Mouse (Mus musculus) MEL (cell line): ENCODE results near the gene Rslcan18. TPM values are rescaled to one million over a fixed set of nuclear protein-coding genes. Genes with fewer than 3 reads are reported as not detected.

Experiments used
- DNase-seq: peaks from one replicate; pipeline ENCODE4 v3.0.0; 2011; ENCODE audit warnings: low read depth, low spot score
- H3K27ac ChIP-seq: 2 replicates; pipeline ENCODE4 v1.5.1; 2012; ENCODE audit warnings: low read depth, mild to moderate bottlenecking, control low read depth, low read length, moderate library complexity; ENCODE audit not compliant: control insufficient read depth
- H3K27me3 ChIP-seq, 2 experiments: fragments of 150-350 bp in 1 of 2; sonication (generic) in 1 of 2; 2 replicates each; pipeline ENCODE4 v1.6.1; 2012; ENCODE audit warnings: low read length in 2 of 2, mild to moderate bottlenecking in 2 of 2, improper control_type of control experiment in 1 of 2, moderate library complexity in 1 of 2; ENCODE audit not compliant: insufficient read depth in 2 of 2, control insufficient read depth in 1 of 2
- H3K36me3 ChIP-seq, 2 experiments: 2 replicates each; pipeline ENCODE4 v1.6.1; 2012 to 2014; ENCODE audit warnings: low read length in 2 of 2, improper control_type of control experiment in 1 of 2, inconsistent platforms in 1 of 2, mild to moderate bottlenecking in 1 of 2; ENCODE audit not compliant: insufficient read depth in 2 of 2, control insufficient read depth in 1 of 2
- H3K4me1 ChIP-seq, 2 experiments: fragments of 150-350 bp in 1 of 2; sonication (generic) in 1 of 2; 2 replicates each; pipeline ENCODE4 v1.6.1; 2012; ENCODE audit warnings: low read length in 2 of 2, improper control_type of control experiment in 1 of 2, mild to moderate bottlenecking in 1 of 2; ENCODE audit not compliant: insufficient read depth in 2 of 2, control insufficient read depth in 1 of 2
- H3K4me3 ChIP-seq, 2 experiments: fragments of 150-350 bp in 1 of 2; sonication (generic) in 1 of 2; 2 replicates each; pipeline ENCODE4 v1.5.1; 2012; ENCODE audit warnings: low read depth in 2 of 2, low read length in 2 of 2, mild to moderate bottlenecking in 2 of 2, moderate library complexity in 2 of 2, control low read depth in 1 of 2, improper control_type of control experiment in 1 of 2; ENCODE audit not compliant: control insufficient read depth in 1 of 2, insufficient read depth in 1 of 2
- H3K79me2 ChIP-seq: 2 replicates; pipeline ENCODE4 v1.6.1; 2012; ENCODE audit warnings: mild to moderate bottlenecking, low read length, moderate library complexity; ENCODE audit not compliant: control insufficient read depth, poor library complexity, insufficient read depth
- H3K9ac ChIP-seq: 2 replicates; pipeline ENCODE4 v1.6.1; 2012; ENCODE audit warnings: low read depth, mild to moderate bottlenecking, control low read depth, low read length, moderate library complexity; ENCODE audit not compliant: control insufficient read depth, poor library complexity, severe bottlenecking
- H3K9me3 ChIP-seq: fragments of 150-350 bp; sonication (generic); replicated peaks from 2 replicates; pipeline ENCODE4 v1.6.1; 2012; ENCODE audit warnings: mild to moderate bottlenecking, low read length, improper control_type of control experiment, moderate library complexity; ENCODE audit not compliant: insufficient read depth
- BHLHE40 ChIP-seq: IDR thresholded peaks from 2 replicates; pipeline ENCODE4 v1.6.1; 2012; ENCODE audit warnings: low read depth, mild to moderate bottlenecking, inconsistent platforms, low read length, improper control_type of control experiment, borderline replicate concordance
- CTCF ChIP-seq, 3 experiments: IDR thresholded peaks in 2 of 3; conservative IDR thresholded peaks in 1 of 3; 2 replicates each; pipeline ENCODE4 v1.5.1; 2011 to 2012; ENCODE audit warnings: low read length in 3 of 3, low read depth in 2 of 3, mild to moderate bottlenecking in 2 of 3, improper control_type of control experiment in 1 of 3, inconsistent platforms in 1 of 3, mixed read lengths in 1 of 3, moderate library complexity in 1 of 3; ENCODE audit not compliant: control insufficient read depth in 1 of 3, insufficient read depth in 1 of 3, poor library complexity in 1 of 3, severe bottlenecking in 1 of 3
- E2F4 ChIP-seq: IDR thresholded peaks from 2 replicates; pipeline ENCODE4 v1.6.1; 2011; ENCODE audit warnings: low read depth, low read length, improper control_type of control experiment, borderline replicate concordance
- ELF1 ChIP-seq: IDR thresholded peaks from 2 replicates; pipeline ENCODE4 v1.6.1; 2014; ENCODE audit warnings: low read depth, mild to moderate bottlenecking, inconsistent platforms, low read length, improper control_type of control experiment, moderate library complexity
- EP300 ChIP-seq, 2 experiments: IDR thresholded peaks; 2 replicates each; pipeline ENCODE4 v1.6.1; 2011; ENCODE audit warnings: improper control_type of control experiment in 2 of 2, low read length in 2 of 2, low read depth in 1 of 2, mild to moderate bottlenecking in 1 of 2
- ETS1 ChIP-seq: IDR thresholded peaks from 2 replicates; pipeline ENCODE4 v1.6.1; 2012; ENCODE audit warnings: low read depth, mild to moderate bottlenecking, inconsistent platforms, low read length, improper control_type of control experiment, moderate library complexity
- GABPA ChIP-seq: IDR thresholded peaks from 2 replicates; pipeline ENCODE4 v1.6.1; 2012; ENCODE audit warnings: low read depth, mild to moderate bottlenecking, inconsistent platforms, low read length, improper control_type of control experiment, moderate library complexity
- GATA1 ChIP-seq: IDR thresholded peaks from 2 replicates; pipeline ENCODE4 v1.6.1; 2011; ENCODE audit warnings: low read depth, low read length, improper control_type of control experiment
- JUND ChIP-seq: IDR thresholded peaks from 2 replicates; pipeline ENCODE4 v1.6.1; 2011; ENCODE audit warnings: low read depth, mild to moderate bottlenecking, improper control_type of control experiment, low read length
- MAX ChIP-seq: IDR thresholded peaks from 2 replicates; pipeline ENCODE4 v1.6.1; 2011; ENCODE audit warnings: low read length, improper control_type of control experiment
- MAZ ChIP-seq: IDR thresholded peaks from 2 replicates; pipeline ENCODE4 v1.6.1; 2012; ENCODE audit warnings: low read depth, mild to moderate bottlenecking, inconsistent platforms, low read length, improper control_type of control experiment
- MXI1 ChIP-seq: IDR thresholded peaks from 2 replicates; pipeline ENCODE4 v1.6.1; 2011; ENCODE audit warnings: mild to moderate bottlenecking, low read depth, low read length, improper control_type of control experiment
- MYC ChIP-seq: IDR thresholded peaks from 2 replicates; pipeline ENCODE4 v1.6.1; 2011; ENCODE audit warnings: low read depth, mild to moderate bottlenecking, low read length, improper control_type of control experiment, moderate library complexity
- NELFE ChIP-seq: IDR thresholded peaks from 2 replicates; pipeline ENCODE4 v1.6.1; 2011; ENCODE audit warnings: low read depth, low read length, improper control_type of control experiment
- NRF1 ChIP-seq: IDR thresholded peaks from 2 replicates; pipeline ENCODE4 v1.6.1; 2014; ENCODE audit warnings: low read depth, mild to moderate bottlenecking, inconsistent platforms, low read length, improper control_type of control experiment, moderate library complexity; ENCODE audit not compliant: poor library complexity, insufficient read depth, severe bottlenecking
- POLR2AphosphoS5 ChIP-seq: IDR thresholded peaks from 2 replicates; pipeline ENCODE4 v1.6.1; 2012; ENCODE audit warnings: low read depth, borderline replicate concordance, mild to moderate bottlenecking, inconsistent platforms, low read length, moderate library complexity, mixed read lengths
- RAD21 ChIP-seq: IDR thresholded peaks from 2 replicates; pipeline ENCODE4 v1.6.1; 2011; ENCODE audit warnings: mild to moderate bottlenecking, low read depth, low read length, improper control_type of control experiment
- SIN3A ChIP-seq: IDR thresholded peaks from 2 replicates; pipeline ENCODE4 v1.6.1; 2012; ENCODE audit warnings: low read length, improper control_type of control experiment, inconsistent platforms
- SMC3 ChIP-seq: IDR thresholded peaks from 2 replicates; pipeline ENCODE4 v1.6.1; 2011; ENCODE audit warnings: low read depth, low read length, improper control_type of control experiment
- TAL1 ChIP-seq: IDR thresholded peaks from 2 replicates; pipeline ENCODE4 v1.6.1; 2012; ENCODE audit warnings: mild to moderate bottlenecking, inconsistent platforms, low read length, moderate library complexity, mixed read lengths
- TBP ChIP-seq: IDR thresholded peaks from 2 replicates; pipeline ENCODE4 v1.8.0; 2011; ENCODE audit warnings: low read depth, low read length, improper control_type of control experiment
- TCF12 ChIP-seq: IDR thresholded peaks from 2 replicates; pipeline ENCODE4 v1.6.1; 2014; ENCODE audit warnings: low read depth, mild to moderate bottlenecking, inconsistent platforms, low read length, improper control_type of control experiment, moderate library complexity
- UBTF ChIP-seq: IDR thresholded peaks from 2 replicates; pipeline ENCODE4 v1.6.1; 2012; ENCODE audit warnings: low read depth, mild to moderate bottlenecking, inconsistent platforms, low read length, improper control_type of control experiment, moderate library complexity, borderline replicate concordance; ENCODE audit not compliant: insufficient read depth
- USF1 ChIP-seq: IDR thresholded peaks from 2 replicates; pipeline ENCODE4 v1.6.1; 2014; ENCODE audit warnings: low read depth, mild to moderate bottlenecking, inconsistent platforms, low read length, improper control_type of control experiment, moderate library complexity
- USF2 ChIP-seq, 2 experiments: IDR thresholded peaks; 2 replicates each; pipeline ENCODE4 v1.6.1; 2011 to 2012; ENCODE audit warnings: improper control_type of control experiment in 2 of 2, low read length in 2 of 2, borderline replicate concordance in 1 of 2, inconsistent platforms in 1 of 2, low read depth in 1 of 2, mild to moderate bottlenecking in 1 of 2; ENCODE audit not compliant: insufficient read depth in 1 of 2
- ZC3H11A ChIP-seq: IDR thresholded peaks from 2 replicates; pipeline ENCODE4 v1.6.1; 2012; ENCODE audit warnings: low read depth, mild to moderate bottlenecking, inconsistent platforms, low read length, improper control_type of control experiment
- ZMIZ1 ChIP-seq: IDR thresholded peaks from 2 replicates; pipeline ENCODE4 v1.6.1; 2012; ENCODE audit warnings: low read depth, mild to moderate bottlenecking, inconsistent platforms, low read length, improper control_type of control experiment, moderate library complexity
- ZNF384 ChIP-seq: IDR thresholded peaks from 2 replicates; pipeline ENCODE4 v1.6.1; 2012; ENCODE audit warnings: low read depth, mild to moderate bottlenecking, inconsistent platforms, low read length, improper control_type of control experiment
- polyA plus RNA-seq, 2 experiments: library from polyadenylated mRNA; stranded (reverse) in 1 of 2; unstranded in 1 of 2; fragments of >175 nt in 1 of 2; fragments of >200 nt in 1 of 2; gene quantifications; 2 replicates each; pipeline versions ENCODE4 v1.2.1 to v1.2.4; 2012; ENCODE audit warnings: low replicate concordance in 2 of 2, low read depth in 1 of 2; ENCODE audit not compliant: insufficient read length in 2 of 2, insufficient read depth in 1 of 2, missing spikeins in 1 of 2
- total RNA-seq: library from RNA; depleted of rRNA; stranded (reverse); fragments of 300-350 nt; gene quantifications from 2 replicates; pipeline ENCODE4 v1.2.3, GENCODE M21; 2012

Rslcan18 gene
- total and polyA plus RNA-seq, 3 experiments: 0.11 to 0.19 TPM; not detected in 1

DNA sequence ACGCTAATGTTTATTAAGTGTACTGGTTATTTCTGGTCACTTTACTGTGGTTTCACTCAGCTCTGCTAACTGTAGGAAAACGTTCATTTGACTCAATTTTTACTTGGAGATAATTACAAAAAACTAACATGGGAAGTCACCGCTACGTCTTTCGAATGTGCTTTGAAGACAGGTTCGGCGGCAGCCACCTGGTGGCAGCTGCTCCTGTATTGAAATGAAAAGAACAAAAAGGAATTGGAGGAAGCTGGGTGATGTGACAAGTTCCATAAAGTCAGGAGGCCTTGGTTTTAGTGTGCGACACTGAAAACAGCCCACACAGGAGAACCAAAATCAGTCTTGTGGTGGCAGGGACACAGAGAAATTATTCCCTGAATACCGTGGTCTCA lies 7.2 kb downstream of the Rslcan18 start:
- Histone ChIP-seq H3K79me2 (peaks cover 7% of the 10 kb centered on the region), H3K9ac (peak overlapping the region; percentile 60), H3K9me3 (no peaks in the 10 kb centered on the region), H3K4me3 (peak overlapping the region; percentile 25 to 63), H3K36me3 (peaks cover 0 to 12% of the 10 kb centered on the region in 2 experiments; a peak in 2 of 4 replicates), H3K27me3 (no peaks in the 10 kb centered on the region), H3K27ac (peak overlapping the region; percentile 20), H3K4me1 (peaks cover 0 to 7% of the 10 kb centered on the region in 2 experiments; a peak in 2 of 4 replicates)
- TF ChIP-seq ZC3H11A: peak; percentile 0; the same call in 1 of the 2 replicates
- no peak for TF ChIP-seq NELFE
- TF ChIP-seq MAX: peak; percentile 12; the same call in 1 of the 2 replicates
- no peak for TF ChIP-seq TBP
- no peak for TF ChIP-seq POLR2AphosphoS5
- TF ChIP-seq CTCF (IDR thresholded peaks at IDR 0.05 in 2 of 3, conservative IDR thresholded peaks at IDR 0.05 in 1 of 3; ENCODE audit: control insufficient read depth in 1 of 3, insufficient read depth in 1 of 3, low read depth in 2 of 3, low read length in 3 of 3, poor library complexity in 1 of 3, severe bottlenecking in 1 of 3): peak in 2 of 3 experiments; percentile 35 to 65; a peak in 4 of 6 replicates
- peak; percentile 54; the same call in 1 of the 2 replicates for TF ChIP-seq MYC
- TF ChIP-seq UBTF: no peak
- 0 out of 2 replicates have a peak, but pooled peaks have one; percentile 1 for TF ChIP-seq GATA1
- peak; percentile 50 for TF ChIP-seq SMC3
- TF ChIP-seq ELF1: no peak
- TF ChIP-seq USF1: no peak
- TF ChIP-seq MXI1: peak; percentile 58
- TF ChIP-seq MAZ: no peak
- no peak for DNase-seq

DNA sequence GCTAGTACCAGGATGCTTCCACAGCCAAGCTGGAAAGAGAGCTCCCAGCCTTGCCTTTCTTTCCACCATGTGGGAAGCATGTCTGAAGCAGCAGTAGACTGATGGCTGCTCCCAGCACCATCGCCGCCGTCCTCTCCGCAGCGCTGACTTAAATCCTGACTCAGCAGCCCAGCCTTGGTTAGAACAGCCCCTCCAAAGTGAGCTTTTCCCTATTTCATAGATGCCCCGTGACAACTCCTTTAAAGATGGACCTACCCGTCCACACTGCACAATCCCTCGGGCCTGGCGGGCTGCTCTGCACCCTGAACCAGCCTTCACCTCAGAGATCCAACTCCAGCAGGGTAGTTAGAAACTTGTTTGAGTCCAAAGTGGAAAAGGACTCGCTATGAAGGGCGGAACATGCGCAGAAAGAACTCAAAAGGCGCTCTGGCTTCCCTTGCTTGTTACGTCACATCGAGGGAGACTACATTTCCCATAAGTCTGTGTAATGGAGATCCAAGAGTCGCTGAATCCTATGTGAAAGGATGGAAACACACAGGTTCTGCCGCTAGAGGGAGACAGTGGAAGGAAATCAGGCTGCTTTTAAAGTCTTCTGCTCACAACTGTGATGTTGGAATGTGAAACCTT lies 7.8 kb downstream of the Rslcan18 start, which contains the start of gene Gm28557:
Gm28557 (minus strand) TSS at position 411 of the 627 bp plus-strand sequence.
- H3K36me3 ChIP-seq: peaks cover 0 to 10% of the 10 kb centered on the region in 2 experiments; a peak in 2 of 4 replicates
- peaks cover 7% of the 10 kb centered on the region for H3K79me2 ChIP-seq
- H3K9ac ChIP-seq: peak within 1 kb of the TSS; percentile 79
- H3K27me3 ChIP-seq: no peaks in the 10 kb centered on the region
- DNase-seq: peak; percentile 98
- H3K9me3 ChIP-seq: no peaks in the 10 kb centered on the region
- peak within 1 kb of the TSS; percentile 80 for H3K4me3 ChIP-seq
- peak within 1 kb of the TSS; percentile 85 for H3K27ac ChIP-seq
- H3K4me1 ChIP-seq: peaks cover 0 to 6% of the 10 kb centered on the region in 2 experiments; a peak in 1 of 4 replicates
- TF ChIP-seq MAZ: no peak; the same call in 1 of the 2 replicates
- no peak; the same call in none of the 2 replicates for TF ChIP-seq MAX
- TF ChIP-seq E2F4: no peak; the same call in 1 of the 2 replicates
- no peak for TF ChIP-seq BHLHE40
- peak; percentile 88 for TF ChIP-seq ZMIZ1
- TF ChIP-seq EP300 (IDR thresholded peaks at IDR 0.05; ENCODE audit: low read depth in 1 of 2, low read length in 2 of 2): no peak
- peak; percentile 65 for TF ChIP-seq RAD21
- TF ChIP-seq TCF12: peak; percentile 62
- no peak for TF ChIP-seq TAL1
- peak; percentile 52 to 89 (median 73) for TF ChIP-seq CTCF (IDR thresholded peaks at IDR 0.05 in 2 of 3, conservative IDR thresholded peaks at IDR 0.05 in 1 of 3; ENCODE audit: control insufficient read depth in 1 of 3, insufficient read depth in 1 of 3, low read depth in 2 of 3, low read length in 3 of 3, poor library complexity in 1 of 3, severe bottlenecking in 1 of 3)
- TF ChIP-seq NELFE: peak; percentile 92
- no peak for TF ChIP-seq USF2 (IDR thresholded peaks at IDR 0.05; ENCODE audit: borderline replicate concordance in 1 of 2, insufficient read depth in 1 of 2, low read depth in 1 of 2, low read length in 2 of 2)
- TF ChIP-seq ETS1: peak; percentile 52; the same call in 1 of the 2 replicates
- no peak for TF ChIP-seq GABPA
- peak; percentile 94; the same call in 1 of the 2 replicates for TF ChIP-seq SIN3A
- TF ChIP-seq JUND: no peak
- TF ChIP-seq MXI1: peak; percentile 60; the same call in 1 of the 2 replicates
- no peak for TF ChIP-seq ZC3H11A
- TF ChIP-seq ZNF384: no peak
- peak; percentile 85 for TF ChIP-seq NRF1
- no peak for TF ChIP-seq UBTF
